Mouse (Mus musculus) hindlimb bud, embryonic 11.5 days (tissue): Measurements from ENCODE around the gene Ppfia2.

Experiments
- DNase-seq: peaks from one replicate; pipeline ENCODE4 v3.0.0-alpha.2; 2012; ENCODE audit warnings: low read depth, low spot score; ENCODE audit errors: extremely low spot score

Gene Ppfia2

DNA sequence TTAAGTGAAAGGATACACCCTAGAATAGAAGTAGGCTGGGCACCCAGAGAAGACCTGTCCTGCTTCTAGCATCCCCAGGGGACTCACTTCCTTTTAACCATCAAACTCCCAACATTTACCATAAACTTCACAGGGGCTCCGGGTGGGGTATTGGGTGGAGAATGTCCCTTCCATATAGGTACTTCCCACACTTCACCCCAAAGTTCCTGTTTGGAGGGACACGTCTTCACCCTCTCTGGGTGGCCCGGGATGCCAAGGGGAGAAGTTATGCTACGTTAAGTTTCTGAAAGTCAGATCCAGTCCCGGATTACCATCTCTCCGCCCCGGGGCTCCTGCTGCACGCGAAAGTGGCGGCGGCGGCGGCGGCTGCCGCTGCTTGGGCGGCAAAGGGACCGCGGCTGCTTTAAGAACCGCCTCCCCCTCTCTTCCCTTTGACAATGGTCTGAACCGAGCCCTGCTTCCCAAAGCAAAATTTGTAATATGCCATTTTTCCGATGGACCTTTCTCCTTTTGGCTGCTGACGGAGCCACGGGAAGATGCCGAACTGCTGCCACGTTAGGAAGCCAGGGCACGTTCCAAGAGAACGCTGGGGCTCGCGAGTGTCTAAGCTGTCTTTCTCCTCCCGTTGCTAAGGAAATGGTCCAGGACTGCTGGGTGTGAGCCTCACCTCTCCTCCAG lies at the start of gene Ppfia2:
Gene Ppfia2, plus strand, starts transcription at position 485 of the 678 bp plus-strand sequence.
- no peak for DNase-seq

DNA sequence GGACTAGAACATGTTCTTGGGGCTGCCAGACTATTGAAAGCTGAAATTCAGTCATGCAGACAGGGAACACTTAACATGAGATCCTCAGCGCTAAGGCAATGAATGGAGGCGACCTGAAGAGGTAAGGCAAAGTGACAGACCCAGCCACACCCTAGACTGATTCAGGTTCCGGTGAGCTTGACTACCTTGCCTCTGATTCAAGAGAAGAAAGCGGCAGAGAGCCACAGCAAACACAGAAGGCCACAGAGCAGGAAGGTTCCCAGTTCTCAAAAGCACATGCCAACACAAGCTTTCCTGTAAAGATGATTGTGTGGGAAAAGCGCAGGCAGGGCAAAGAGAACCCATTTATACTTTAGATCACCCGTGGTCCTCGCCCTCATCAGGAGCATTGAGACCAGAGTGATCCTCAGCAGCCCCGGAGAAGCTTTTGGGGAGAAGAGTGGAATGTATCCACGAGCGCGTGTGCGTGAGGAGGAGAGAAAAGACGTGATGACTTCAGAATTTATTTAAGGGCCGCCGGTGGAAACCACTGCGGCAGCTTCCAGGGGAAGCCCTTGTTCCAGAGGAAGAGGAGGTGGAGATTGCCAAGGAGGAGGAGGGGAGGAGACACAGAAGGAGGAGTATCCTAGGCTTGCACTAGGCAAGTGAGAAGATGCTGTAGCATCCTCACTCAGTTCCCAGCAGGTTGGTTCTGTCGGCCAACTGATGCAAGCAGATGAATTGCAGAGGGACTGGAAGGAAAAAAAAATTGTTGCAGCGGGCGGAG lies 1.0 kb upstream of the Ppfia2 start:
- no peak for DNase-seq

DNA sequence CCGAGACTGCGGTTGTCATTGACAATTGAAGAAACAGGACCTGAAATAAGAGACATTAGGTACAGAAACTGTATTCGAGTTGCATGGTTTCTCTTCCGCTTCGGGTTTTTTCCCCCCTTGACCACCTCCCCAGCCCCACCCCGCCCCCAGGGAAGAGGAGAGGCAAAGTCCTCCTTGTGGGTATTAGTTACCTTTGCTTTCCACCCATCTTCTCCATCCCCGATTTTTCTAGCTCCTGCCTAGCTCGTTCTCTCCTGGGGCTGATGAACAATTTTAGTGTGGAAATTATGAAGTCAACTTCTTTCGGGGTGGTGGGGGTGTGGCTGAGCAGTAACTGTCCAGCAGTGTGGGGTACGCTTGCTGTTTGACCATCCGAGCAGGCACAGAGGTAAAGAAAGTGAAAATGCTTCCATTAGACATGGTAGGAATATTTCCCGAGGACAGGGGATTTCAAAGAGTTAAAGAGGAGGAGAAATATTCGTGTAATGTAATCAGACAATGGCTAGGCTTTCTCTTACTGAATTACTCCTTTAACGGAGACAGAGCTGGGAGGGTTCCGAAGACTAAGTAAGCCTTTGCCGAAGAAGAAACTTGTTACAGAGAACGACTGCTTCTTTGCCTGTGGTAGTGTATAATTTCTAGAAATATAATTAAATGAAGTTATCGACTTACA lies 530 bp downstream of the Ppfia2 start:
- no peak for DNase-seq

DNA sequence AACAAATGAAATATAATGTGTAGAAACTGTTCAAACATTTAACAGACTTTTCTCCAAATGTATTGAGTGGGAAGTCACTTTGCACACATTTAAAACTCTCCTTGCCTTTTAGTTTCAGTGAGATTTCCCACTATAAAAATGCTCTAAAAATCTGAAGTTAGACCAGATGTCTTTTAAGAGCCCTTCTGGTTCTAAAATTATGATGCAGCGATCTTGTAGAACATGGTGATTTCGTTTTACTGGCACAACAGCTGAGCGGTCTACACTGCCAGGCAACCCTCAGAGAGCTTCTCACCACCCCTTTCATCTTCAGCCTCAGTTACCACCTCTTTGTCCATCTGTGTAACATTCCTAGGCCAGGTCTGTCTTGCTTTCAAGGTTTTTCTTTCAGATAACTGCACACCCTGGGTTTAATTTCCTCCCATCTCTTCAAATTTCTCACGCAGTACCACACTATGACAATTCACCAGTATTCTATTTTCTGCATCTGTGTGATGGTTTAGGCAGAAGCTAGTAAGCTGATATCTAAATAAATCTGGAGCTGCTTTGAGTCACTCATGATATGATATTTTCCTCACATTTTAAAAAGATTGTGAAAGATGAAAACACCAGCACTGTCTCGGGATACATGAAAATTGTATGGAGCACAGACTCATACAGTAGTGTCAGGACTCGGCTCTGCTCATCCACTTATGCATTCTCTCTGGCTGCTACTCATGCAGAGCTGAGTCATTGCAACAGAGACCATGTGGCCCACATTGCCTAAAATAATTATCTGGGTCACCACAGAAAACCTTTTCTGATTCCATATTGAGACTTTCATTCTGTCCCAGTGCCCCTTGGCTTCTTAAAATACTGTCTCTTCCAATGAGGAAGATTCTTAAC lies 39.4 kb downstream of the Ppfia2 start:
- DNase-seq: no peak

DNA sequence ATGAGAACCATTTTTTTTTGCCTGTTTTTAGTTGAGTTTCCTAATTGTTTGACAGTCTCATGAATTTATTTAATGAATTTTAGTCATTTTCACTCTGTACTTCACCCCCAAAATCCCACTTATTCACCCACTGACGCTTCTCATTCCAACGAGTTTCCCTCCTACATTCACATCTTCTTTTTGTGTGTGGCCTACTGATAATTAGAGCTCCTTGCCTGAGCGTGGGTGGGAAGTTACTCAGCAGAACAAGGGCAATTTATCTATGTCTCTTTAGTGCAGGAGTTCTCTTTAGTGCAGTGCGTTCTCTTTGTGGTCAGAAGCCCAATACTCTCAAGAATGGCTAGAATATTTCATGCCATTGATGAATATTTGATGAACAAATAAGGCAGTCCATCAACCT lies 95.9 kb downstream of the Ppfia2 start:
- DNase-seq: no peak

DNA sequence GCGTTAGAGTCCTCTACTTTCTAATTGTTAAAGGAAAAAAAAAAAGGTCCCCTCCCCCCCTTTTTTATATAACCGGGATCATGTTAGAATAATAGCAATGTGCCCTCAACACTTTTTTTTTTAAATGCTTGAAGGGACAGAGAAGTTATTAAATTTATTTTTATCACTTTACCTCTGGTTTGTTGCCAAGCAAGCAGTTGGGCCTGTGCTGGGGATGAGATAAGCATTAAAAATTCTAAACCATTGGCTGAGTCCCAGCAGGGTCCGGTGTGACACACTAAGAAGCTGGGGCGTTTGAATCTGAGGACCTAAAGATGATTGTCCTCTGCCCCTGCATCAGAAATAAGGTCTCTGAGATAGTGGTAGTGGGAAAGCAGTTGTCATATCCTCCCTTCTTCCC lies 114.9 kb downstream of the Ppfia2 start:
- DNase-seq: no peak

DNA sequence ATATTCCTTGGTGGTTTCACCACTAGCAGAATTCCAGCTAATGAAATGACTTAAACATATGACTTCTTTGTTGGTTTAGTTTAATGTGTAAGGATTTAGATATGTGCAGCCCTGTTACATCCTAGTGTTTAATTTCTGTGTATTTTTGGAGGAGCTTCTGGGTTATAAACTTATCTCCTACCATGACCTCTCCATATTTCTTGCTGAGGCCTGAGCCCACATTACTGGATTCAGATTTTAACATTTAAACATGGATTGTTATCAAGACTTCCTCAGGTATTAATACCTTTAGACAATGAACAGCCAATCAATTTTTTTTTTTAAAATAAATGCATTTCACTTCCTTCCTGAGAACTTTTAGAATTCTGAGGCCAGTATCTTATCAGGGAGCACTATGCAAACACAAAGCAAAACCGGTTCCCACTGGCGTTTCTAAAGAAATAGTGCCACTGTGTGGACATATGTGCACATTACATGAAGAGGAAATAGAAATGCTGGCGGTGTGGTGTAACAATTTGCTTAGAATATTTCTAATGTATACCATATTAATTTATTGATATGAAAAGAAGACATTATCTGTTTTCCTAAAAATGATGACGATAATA lies 115.4 kb downstream of the Ppfia2 start:
- no peak for DNase-seq

DNA sequence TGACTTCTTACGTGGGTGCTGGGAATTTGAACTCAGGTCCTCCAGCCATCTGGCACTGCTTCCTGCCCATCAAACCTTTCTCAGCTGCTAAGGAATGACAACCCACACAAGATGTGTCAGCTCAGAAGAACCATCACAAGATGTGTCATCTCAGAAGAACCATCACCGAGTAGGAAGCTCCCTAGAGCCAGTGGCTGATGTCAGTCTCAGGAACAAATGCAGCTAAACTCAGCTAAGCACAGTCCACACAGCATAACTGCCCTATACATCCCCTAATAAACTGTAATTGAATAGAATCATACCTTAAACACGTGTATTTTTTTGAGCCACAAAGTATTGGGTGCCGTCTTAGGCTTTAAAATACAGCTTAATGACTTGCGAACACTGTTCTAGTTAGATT lies 117.7 kb downstream of the Ppfia2 start:
- no peak for DNase-seq

DNA sequence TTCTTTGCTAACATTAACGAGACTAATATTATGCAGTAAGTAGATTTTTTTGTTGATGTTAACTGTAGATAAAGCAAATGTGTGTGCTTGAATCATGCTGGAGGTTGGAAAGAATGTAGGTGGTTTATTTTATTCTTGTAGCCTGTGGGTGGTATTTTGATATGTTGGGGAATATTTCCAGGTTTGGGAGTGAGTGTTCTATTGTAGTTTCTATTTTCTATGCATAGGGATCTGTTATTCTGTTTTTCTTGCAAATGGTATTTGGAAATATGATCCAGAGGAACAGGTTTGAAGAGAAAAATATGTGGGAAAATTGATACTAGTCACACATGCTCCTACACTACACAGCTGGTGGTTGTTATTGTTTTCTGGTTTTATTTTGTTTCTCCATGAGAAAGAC lies 120.8 kb downstream of the Ppfia2 start:
- no peak for DNase-seq

DNA sequence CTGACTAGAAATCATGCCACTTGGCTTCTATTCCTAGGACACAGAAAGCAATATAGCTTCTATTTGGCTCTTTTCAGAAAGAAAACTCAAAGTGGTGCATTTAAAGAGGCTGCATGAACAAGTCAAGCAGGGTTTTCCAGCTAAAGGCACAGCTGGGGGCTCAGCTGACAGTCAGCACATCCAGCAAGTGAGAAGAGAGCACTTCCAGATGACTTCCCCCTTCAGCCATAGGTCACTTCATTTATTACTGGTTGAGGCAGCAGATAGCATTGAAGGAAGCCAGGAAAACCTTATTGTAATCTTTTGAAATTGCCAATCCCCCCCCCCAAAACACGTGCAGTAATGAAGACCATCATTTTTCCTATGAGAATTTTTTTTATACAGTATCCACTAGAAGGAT lies 126.8 kb downstream of the Ppfia2 start:
- DNase-seq: no peak

DNA sequence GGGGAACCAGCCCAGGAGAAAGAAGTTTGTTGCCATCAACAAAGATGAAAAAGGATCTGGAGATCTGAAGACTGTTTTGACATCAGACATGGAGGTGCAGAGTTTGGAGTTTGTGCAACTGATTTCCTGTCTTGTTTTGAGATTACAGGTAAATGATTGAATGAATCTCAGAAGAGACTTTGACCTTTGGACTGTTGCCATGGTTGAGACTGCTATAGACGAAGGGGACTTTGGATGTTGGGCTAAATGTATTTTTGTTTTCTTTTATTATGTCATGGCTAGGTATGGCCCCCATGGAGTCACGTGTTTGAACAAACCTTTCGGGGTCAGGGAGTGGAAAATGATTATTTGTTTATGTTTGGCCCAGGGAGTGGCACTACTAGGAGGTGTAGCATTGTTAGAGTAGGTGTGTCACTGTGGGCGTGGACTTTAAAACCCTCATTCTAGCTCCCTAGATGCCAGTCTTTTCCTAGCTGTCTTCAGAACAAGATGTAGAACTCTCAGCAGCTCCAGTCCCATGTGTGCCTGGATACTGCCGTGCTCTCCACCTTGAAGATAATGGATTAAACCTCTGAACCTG lies 133.3 kb downstream of the Ppfia2 start:
- DNase-seq: no peak

DNA sequence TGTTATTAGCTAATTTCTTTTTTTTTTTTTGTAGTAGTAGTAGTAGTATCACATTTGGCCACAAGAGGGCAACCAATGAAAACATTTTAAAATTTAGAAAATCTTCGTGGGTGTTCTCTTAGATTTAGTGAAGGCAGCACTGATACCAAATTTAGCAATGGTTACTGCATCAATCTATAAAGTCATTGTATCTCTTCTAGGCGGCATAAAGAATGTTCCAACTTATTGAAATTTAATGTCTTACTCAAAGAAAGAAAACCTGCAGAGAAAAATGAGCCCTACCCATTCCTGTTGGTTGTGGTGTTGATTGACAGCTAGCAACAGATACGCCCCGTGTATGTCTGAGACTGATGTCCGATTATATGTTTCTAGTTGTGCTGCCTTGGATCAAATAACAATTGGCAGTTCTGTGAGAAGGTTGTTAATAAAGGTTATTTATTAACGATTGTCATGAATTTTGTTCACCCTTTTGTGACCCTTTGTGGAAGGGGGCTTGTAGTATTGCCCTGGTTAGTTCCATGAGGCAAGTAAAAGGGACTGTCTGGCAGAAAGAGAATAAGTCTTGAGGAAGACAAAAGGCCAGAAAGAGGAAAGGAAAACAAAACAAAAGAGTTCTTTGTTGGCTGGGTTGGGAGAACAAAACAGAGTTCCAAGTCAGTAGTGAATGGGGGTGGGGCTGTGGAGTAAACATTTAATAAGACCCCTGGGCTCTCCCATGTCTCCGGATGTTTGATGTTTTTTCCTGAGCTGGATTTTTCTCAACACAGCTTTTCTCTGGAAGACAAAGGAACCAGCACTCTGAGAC lies 139.2 kb downstream of the Ppfia2 start:
- no peak for DNase-seq

DNA sequence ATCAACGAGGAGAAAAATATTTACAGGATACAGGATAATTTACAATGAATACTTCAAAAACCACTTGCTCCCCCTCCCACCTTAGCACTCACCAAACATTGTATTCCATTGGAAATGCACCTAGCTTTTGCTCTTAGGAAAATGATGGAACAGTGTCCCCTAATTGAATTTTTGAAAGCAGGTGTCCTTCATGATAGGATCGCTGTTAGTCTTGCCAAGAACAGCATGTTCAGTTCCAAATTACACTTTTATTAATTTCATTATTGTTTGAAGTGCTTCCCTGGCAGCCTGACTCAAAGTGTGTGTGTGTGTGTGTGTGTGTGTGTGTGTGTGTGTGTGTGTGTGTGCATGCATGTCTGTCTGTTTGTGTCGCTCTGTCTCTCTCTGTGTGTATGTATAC lies 140.1 kb downstream of the Ppfia2 start:
- DNase-seq: no peak

DNA sequence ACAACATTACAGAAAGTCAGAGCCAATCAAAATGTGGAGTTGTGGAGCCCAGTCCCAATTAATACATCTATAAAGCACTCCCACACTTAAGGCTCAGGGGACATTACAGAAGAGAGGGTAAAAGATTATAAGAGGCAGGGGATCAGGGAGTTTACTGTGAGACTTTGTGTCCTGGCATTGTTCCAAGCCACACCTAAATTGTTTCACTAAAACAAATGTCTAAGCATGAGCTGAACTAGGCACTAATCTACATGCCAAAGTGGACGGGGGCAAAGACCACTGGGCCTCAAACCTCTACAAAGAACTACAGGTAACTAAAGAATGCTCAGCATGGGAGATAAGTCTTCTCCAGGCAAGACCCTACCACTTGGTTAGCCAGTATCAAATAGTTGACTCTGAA lies 148.1 kb downstream of the Ppfia2 start:
- DNase-seq: no peak

DNA sequence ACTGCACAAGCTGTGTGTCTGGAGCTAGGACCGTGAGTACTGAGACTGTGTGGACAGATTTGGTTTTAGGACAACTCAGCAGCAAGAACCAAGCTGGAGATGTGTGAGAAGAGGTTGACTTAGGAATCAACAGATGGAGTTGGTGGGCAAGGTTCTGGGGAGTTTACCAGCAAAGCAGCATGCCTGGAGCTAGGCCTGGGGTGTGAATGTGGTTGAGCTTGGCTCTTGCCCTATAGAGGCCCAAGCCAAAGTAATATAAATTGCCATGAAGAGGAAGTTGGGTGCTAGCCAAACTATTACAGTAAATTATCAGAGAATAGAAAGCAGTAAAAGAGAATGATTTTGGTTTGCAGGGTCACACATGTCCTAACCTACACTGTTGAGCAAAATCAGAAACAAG lies 150.8 kb downstream of the Ppfia2 start:
- no peak for DNase-seq

DNA sequence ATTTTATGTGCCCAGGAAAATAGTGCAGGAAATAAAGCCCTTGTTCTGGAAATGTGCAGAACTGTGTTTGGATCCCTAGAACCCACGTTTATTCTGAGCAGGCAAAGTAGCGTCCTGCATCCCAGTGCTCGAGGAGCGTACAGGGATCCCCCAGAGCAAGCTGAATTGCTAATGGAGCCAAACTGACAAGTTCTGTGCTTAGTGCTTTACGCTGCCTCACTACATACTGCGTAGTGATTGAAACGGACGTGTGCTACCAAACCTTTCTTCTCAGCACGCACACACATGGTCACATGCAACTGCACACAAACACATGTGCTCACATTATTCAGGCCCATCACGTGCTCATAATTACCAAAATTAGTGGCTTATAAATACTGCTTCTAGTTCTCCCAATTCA lies 153.2 kb downstream of the Ppfia2 start:
- no peak for DNase-seq

DNA sequence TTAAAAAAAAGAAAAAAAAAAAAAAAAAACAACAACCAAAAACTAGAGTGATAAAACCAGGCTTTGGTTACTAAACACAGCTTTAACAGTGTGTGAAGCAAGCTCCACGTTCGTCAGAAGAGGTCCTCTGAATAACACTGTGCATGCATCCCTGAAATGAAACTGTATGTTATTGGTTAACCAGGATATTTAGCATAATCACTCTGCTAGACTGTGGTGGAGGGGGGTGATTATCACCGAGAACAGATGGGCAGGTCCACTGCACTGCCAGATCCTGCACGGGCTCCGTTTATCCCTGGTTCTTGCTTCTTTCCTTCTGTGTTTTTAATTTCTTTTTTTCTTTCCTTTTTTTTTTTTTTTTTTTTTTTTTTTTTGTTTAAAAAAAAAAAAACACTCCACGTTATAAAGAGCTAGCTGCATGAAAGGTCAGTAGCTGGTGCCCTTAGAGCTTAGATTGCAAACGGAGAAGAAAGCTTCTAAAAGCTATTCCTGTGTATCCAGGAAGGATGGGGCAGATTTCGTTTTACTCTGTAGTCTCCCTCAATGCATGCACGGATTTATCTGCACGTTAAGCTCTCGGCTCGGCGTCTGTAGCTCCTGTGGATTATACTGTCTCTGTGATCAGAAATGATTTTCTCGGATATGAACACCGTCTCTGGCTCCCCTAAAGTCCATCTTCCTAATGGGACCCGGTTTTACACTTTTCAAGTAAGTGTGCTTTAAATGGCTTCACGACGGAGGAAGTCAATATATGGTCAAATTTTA lies 162.2 kb downstream of the Ppfia2 start:
- no peak for DNase-seq

DNA sequence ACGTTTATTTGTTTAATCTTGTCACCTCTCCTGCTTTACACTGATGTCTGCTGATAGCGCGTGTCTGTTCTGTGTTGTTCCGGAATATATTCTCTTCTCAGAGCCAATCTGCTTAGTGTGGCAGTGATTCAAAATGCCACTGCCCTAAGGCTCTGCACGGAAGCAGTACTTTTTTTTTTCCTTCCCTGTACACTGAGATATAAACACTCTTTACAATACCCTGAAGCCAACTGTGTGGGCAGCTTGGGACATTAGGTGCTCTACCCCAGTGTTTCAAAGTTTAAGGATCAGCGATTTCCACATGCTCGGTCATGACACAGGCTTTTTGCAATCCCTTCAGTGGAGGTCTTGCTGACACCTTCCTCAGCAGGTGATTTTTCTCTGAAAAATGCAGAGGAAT lies 163.8 kb downstream of the Ppfia2 start:
- no peak for DNase-seq

DNA sequence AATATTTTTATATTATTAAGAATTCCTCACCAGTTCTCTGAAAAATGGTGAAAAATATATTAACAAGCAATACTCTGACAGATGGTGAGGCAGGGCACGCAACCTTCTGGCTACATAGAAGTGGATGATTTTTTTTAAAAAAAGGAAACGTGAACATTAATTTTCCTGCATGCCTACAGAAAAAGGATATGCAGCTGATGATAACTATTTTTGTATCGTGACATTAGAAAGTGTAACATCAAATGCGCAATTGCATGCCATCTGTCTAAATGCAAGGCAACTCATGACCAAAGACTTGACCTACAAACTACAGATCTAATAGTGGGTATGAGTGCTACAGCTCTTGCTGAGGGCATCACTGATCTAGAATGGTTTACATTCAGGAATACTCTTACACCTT lies 182.1 kb downstream of the Ppfia2 start:
- DNase-seq: no peak
